ENCODE assay signal across 8 mouse cellular contexts in genomic region chr1:84841061-84841460, GRCm38 (mm10). TPM values are rescaled to one million over a fixed set of nuclear protein-coding genes. Genes with fewer than 3 reads are reported as not detected.
DNase-seq lines count a peak whose midpoint lies in the region; ATAC-seq and TF ChIP-seq lines count a peak whose summit lies in the region.

No protein-coding gene starts in this region.

- no peak overlapping the region for H3K27ac ChIP-seq in intestine, embryonic 14.5 days (ENCODE audit: low read depth)
- no peak overlapping the region for H3K27ac ChIP-seq in intestine, postnatal 0 days (ENCODE audit: low read depth, low read length)
- H3K27ac ChIP-seq in hindbrain, embryonic 15.5 days (replicated peaks) = no peak overlapping the region
- H3K27ac ChIP-seq in midbrain, embryonic 15.5 days = peak overlapping the region; percentile 99; the same call in 1 of the 2 replicates

- H3K27me3 ChIP-seq in intestine, embryonic 14.5 days (replicated peaks; ENCODE audit: control insufficient read depth, insufficient read depth, low read length) = no peaks in the 10 kb centered on the region
- no peaks in the 10 kb centered on the region for H3K27me3 ChIP-seq in intestine, postnatal 0 days (replicated peaks; ENCODE audit: control insufficient read depth, insufficient read depth, low read length)
- H3K27me3 ChIP-seq in hindbrain, embryonic 15.5 days = no peaks in the 10 kb centered on the region
- H3K27me3 ChIP-seq in midbrain, embryonic 15.5 days (replicated peaks) = no peaks in the 10 kb centered on the region

- no peak for ATAC-seq in intestine, embryonic 14.5 days (replicated peaks; ENCODE audit: low FRiP score, low TSS enrichment, low read depth)
- ATAC-seq in intestine, postnatal 0 days = no peak
- no peak for ATAC-seq in hindbrain, embryonic 15.5 days (ENCODE audit: low FRiP score, low read depth)
- no peak for ATAC-seq in midbrain, embryonic 15.5 days (replicated peaks)

- intact Hi-C loops in left cerebral cortex, postnatal 10 days (cut with DNase I) = no loop called here

- H3K4me3 ChIP-seq in intestine, embryonic 14.5 days (ENCODE audit: low read depth, low read length) = peak overlapping the region; percentile 91
- no peak overlapping the region for H3K4me3 ChIP-seq in intestine, postnatal 0 days (ENCODE audit: low read depth, low read length)
- peak overlapping the region; percentile 86 for H3K4me3 ChIP-seq in hindbrain, embryonic 15.5 days
- H3K4me3 ChIP-seq in midbrain, embryonic 15.5 days = peak overlapping the region; percentile 96

- no peak for DNase-seq in intestine, embryonic 14.5 days (ENCODE audit: low spot score)
- peak; percentile 66 for DNase-seq in R1 (ENCODE audit: low read depth, low spot score)
- no peak for DNase-seq in gastrocnemius, adult 18-20 months (ENCODE audit: low spot score)
- no peak for DNase-seq in right cerebral cortex, postnatal 36 days (ENCODE audit: low spot score in 2 of 2)
- DNase-seq in left cerebral cortex, postnatal 10 days (ENCODE audit: extremely low spot score in 1 of 2, low spot score in 2 of 2) = no peak

- peak overlapping the region; percentile 57 for H3K4me2 ChIP-seq in intestine, embryonic 14.5 days (ENCODE audit: low read length)
- H3K4me2 ChIP-seq in intestine, postnatal 0 days (replicated peaks; ENCODE audit: low read depth) = no peak overlapping the region; the same call in 1 of the 2 replicates
- H3K4me2 ChIP-seq in hindbrain, embryonic 15.5 days = peak overlapping the region; percentile 87
- H3K4me2 ChIP-seq in midbrain, embryonic 15.5 days = peak overlapping the region; percentile 65

- no peaks in the 10 kb centered on the region for H3K36me3 ChIP-seq in intestine, embryonic 14.5 days (ENCODE audit: control insufficient read depth, insufficient read depth, low read length)
- H3K36me3 ChIP-seq in intestine, postnatal 0 days (ENCODE audit: control insufficient read depth, insufficient read depth) = no peaks in the 10 kb centered on the region
- no peaks in the 10 kb centered on the region for H3K36me3 ChIP-seq in hindbrain, embryonic 15.5 days
- no peaks in the 10 kb centered on the region for H3K36me3 ChIP-seq in midbrain, embryonic 15.5 days (replicated peaks)

- 71% methylated on average over 3 of the region's 3 CpGs for WGBS in intestine, embryonic 14.5 days
- WGBS in intestine, postnatal 0 days = 71% methylated on average over 3 of the region's 3 CpGs
- WGBS in hindbrain, embryonic 15.5 days = 69% methylated on average over 3 of the region's 3 CpGs
- 54% methylated on average over 3 of the region's 3 CpGs for WGBS in midbrain, embryonic 15.5 days

- no peak overlapping the region; the same call in 1 of the 2 replicates for H3K9ac ChIP-seq in intestine, embryonic 14.5 days (ENCODE audit: low read length)
- no peak overlapping the region for H3K9ac ChIP-seq in intestine, postnatal 0 days (ENCODE audit: low read depth, low read length)
- peak overlapping the region; percentile 90; the same call in 1 of the 2 replicates for H3K9ac ChIP-seq in hindbrain, embryonic 15.5 days
- peak overlapping the region; percentile 95; the same call in 1 of the 2 replicates for H3K9ac ChIP-seq in midbrain, embryonic 15.5 days

- H3K9me3 ChIP-seq in intestine, embryonic 14.5 days (ENCODE audit: control insufficient read depth, low read length) = no peaks in the 10 kb centered on the region
- H3K9me3 ChIP-seq in intestine, postnatal 0 days (ENCODE audit: control insufficient read depth) = no peaks in the 10 kb centered on the region
- H3K9me3 ChIP-seq in hindbrain, embryonic 15.5 days = no peaks in the 10 kb centered on the region
- no peaks in the 10 kb centered on the region for H3K9me3 ChIP-seq in midbrain, embryonic 15.5 days

- TF ChIP-seq CTCF in intestine, postnatal 0 days (IDR thresholded peaks at IDR 0.05; ENCODE audit: low read depth) = no peak

- no peaks in the 10 kb centered on the region for H3K4me1 ChIP-seq in intestine, embryonic 14.5 days (replicated peaks; ENCODE audit: control insufficient read depth, insufficient read depth, low read length)
- no peaks in the 10 kb centered on the region for H3K4me1 ChIP-seq in intestine, postnatal 0 days (replicated peaks; ENCODE audit: control insufficient read depth, insufficient read depth, low read length)
- peaks cover 32% of the 10 kb centered on the region for H3K4me1 ChIP-seq in hindbrain, embryonic 15.5 days (replicated peaks)
- H3K4me1 ChIP-seq in midbrain, embryonic 15.5 days = peaks cover 30% of the 10 kb centered on the region

RNA-seq across cellular contexts. Expression of gene Trip12, which starts 0.7 kb away (rescaled TPM):
- 73.0 and 77.5 TPM in 2 replicates for polyA plus RNA-seq in intestine, embryonic 14.5 days (2014; fragmentation: Nextera tagmentation; extraction: Ambion mirVana)
- polyA plus RNA-seq in intestine, postnatal 0 days (2015; fragmentation: Nextera tagmentation; extraction: Ambion mirVana) = 40.7 and 46.4 TPM in 2 replicates
- 46.1 and 49.7 TPM in 2 replicates for polyA plus RNA-seq in hindbrain, embryonic 15.5 days (2015; fragmentation: Nextera tagmentation; extraction: Ambion mirVana)
- polyA plus RNA-seq in midbrain, embryonic 15.5 days (2015; fragmentation: Nextera tagmentation; extraction: Ambion mirVana) = 53.1 and 53.2 TPM in 2 replicates
- total RNA-seq in gastrocnemius, adult 18-20 months (2021) = 100 to 1,000 TPM; 178 to 197 TPM
- 100 to 1,000 TPM; 181 to 201 TPM for total RNA-seq in left cerebral cortex, postnatal 10 days (2021)

RNA-seq across cellular contexts. Expression of gene Fbxo36, which starts 1.4 kb away (rescaled TPM):
- polyA plus RNA-seq in intestine, embryonic 14.5 days (2014; fragmentation: Nextera tagmentation; extraction: Ambion mirVana) = 11.4 and 11.8 TPM in 2 replicates
- polyA plus RNA-seq in intestine, postnatal 0 days (2015; fragmentation: Nextera tagmentation; extraction: Ambion mirVana) = 14.4 and 18.5 TPM in 2 replicates
- polyA plus RNA-seq in hindbrain, embryonic 15.5 days (2015; fragmentation: Nextera tagmentation; extraction: Ambion mirVana) = 5.8 and 8.4 TPM in 2 replicates
- polyA plus RNA-seq in midbrain, embryonic 15.5 days (2015; fragmentation: Nextera tagmentation; extraction: Ambion mirVana) = 5.1 and 6.0 TPM in 2 replicates
- 1 to 10 TPM; 3.0 to 3.6 TPM for total RNA-seq in gastrocnemius, adult 18-20 months (2021)
- total RNA-seq in left cerebral cortex, postnatal 10 days (2021) = 1 to 10 TPM; 1.7 to 1.8 TPM

Comparison
In these comparisons a context has a peak if more than half of its experiments do, and no peak if none do; other contexts are left out.
1. H3K9ac ChIP-seq: peak in hindbrain, embryonic 15.5 days (single experiment) and midbrain, embryonic 15.5 days (single experiment); none in intestine, embryonic 14.5 days (single experiment) and intestine, postnatal 0 days (single experiment).